Mouse (Mus musculus) stomach, embryonic 14.5 days (tissue): ENCODE measurements around the gene Ptprm. TPM values are rescaled to one million over a fixed set of nuclear protein-coding genes. Genes with fewer than 3 reads are reported as not detected.

ENCODE experiments used
- ATAC-seq: fragments of 200-750 bp; cut with Nextera tagmentation; 2 replicates; pipeline ENCODE4 v1.8.0; 2017; ENCODE audit warnings: low read depth, moderate TSS enrichment; ENCODE audit not compliant: insufficient number of reproducible peaks, insufficient read depth, low FRiP score
- H3K27ac ChIP-seq: fragments of 300-500 bp; sonication (generic); 2 replicates; pipeline ENCODE4 v1.5.1; 2014; ENCODE audit warnings: mild to moderate bottlenecking, low read length, moderate library complexity, mixed read lengths
- H3K27me3 ChIP-seq: fragments of 300-500 bp; sonication (generic); 2 replicates; pipeline ENCODE4 v1.6.1; 2014; ENCODE audit warnings: low read length, control low read depth, mixed read lengths; ENCODE audit not compliant: control insufficient read depth, insufficient read depth
- H3K36me3 ChIP-seq: fragments of 300-500 bp; sonication (generic); 2 replicates; pipeline ENCODE4 v1.6.1; 2014; ENCODE audit warnings: mild to moderate bottlenecking, control low read depth, low read length, moderate library complexity, mixed read lengths; ENCODE audit not compliant: control insufficient read depth, insufficient read depth
- H3K4me1 ChIP-seq: fragments of 300-500 bp; sonication (generic); 2 replicates; pipeline ENCODE4 v1.6.1; 2014; ENCODE audit warnings: low read length, control low read depth, mixed read lengths; ENCODE audit not compliant: control insufficient read depth, insufficient read depth
- H3K4me2 ChIP-seq: fragments of 300-500 bp; sonication (generic); replicated peaks from 2 replicates; pipeline ENCODE4 v1.6.1; 2014; ENCODE audit warnings: low read depth, low read length, control low read depth
- H3K4me3 ChIP-seq: fragments of 300-500 bp; sonication (generic); 2 replicates; pipeline ENCODE4 v1.5.1; 2014; ENCODE audit warnings: low read depth, low read length, control low read depth
- H3K9ac ChIP-seq: fragments of 300-500 bp; sonication (generic); replicated peaks from 2 replicates; pipeline ENCODE4 v1.6.1; 2014; ENCODE audit warnings: low read depth, mild to moderate bottlenecking, control low read depth, low read length, moderate library complexity, mixed read lengths
- H3K9me3 ChIP-seq: fragments of 300-500 bp; sonication (generic); 2 replicates; pipeline ENCODE4 v1.6.1; 2016; ENCODE audit warnings: low read depth, low read length, control low read depth; ENCODE audit not compliant: control insufficient read depth
- WGBS: fragments of 180-500 bp; shearing (Covaris S2); extraction: QIAGEN DNeasy Blood & Tissue Kit; methylation state at CpG from one replicate; pipeline ENCODE4 v1.1.7; 2014; 5-methylcytosine and 5-hydroxymethylcytosine counted together
- polyA plus RNA-seq: library from polyadenylated mRNA; unstranded; fragments of >200 nt; fragmentation: Nextera tagmentation; extraction: Ambion mirVana; gene quantifications from 2 replicates; pipeline ENCODE4 v1.2.1, GENCODE M21; 2014

Ptprm gene
- polyA plus RNA-seq, 1 experiment from 2014 or later, result 17.7 TPM

DNA sequence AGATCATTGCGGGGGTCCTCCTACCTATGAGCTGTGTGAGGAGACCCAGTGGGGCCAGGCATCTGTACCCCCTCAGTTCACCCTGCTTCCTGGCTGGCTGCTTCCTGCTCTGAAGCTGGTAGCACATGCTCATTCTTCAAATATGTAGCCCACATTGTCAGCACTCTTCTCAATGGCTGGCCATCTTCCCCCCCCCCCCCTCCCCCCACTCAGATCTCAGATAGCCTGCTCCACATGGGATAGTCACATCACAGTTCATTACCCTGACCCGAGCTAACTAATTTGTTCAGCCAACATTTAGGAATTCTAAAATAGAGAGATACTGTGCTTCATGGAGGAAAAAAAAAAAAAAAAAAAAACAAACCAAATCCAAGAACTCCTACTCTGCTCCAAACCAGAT is 679.6 kb downstream of the Ptprm start:
- Histone ChIP-seq H3K4me2 (no peak overlapping the region), H3K9me3 (no peaks in the 10 kb centered on the region), H3K36me3 (no peaks in the 10 kb centered on the region), H3K4me1 (no peaks in the 10 kb centered on the region), H3K4me3 (no peak overlapping the region), H3K27ac (no peak overlapping the region), H3K27me3 (no peaks in the 10 kb centered on the region), H3K9ac (no peak overlapping the region)
- WGBS, result 84% methylated on average over 2 of the region's 2 CpGs
- ATAC-seq, result no peak

DNA sequence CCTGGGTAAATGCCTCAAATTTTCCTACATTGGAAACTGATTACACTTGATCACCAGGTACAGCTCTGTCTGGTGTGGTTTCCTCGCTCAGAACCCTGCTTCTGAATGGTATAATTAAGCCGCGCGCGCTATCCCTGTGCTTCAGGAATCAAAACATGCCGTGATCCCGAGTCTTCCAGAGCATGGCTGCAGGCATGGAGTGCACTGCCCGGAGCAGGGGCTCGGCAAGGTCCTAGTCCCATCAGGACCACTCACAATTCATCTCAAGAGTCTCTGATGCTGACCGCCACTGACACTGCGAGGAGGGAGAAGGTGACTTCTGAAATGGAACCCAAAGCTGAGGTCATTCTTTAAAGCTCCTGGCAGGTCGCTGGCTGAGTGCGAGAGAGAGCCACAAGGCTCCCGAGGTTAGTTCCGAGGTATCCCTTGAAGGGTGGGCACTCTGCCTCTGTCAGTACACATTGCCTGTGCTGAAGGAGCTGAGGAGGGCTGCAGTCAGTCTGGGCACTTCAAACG is 682.5 kb downstream of the Ptprm start:
- Histone ChIP-seq H3K36me3 (no peaks in the 10 kb centered on the region), H3K27ac (no peak overlapping the region), H3K27me3 (no peaks in the 10 kb centered on the region), H3K4me2 (no peak overlapping the region), H3K9me3 (no peaks in the 10 kb centered on the region), H3K4me1 (no peaks in the 10 kb centered on the region), H3K4me3 (no peak overlapping the region), H3K9ac (no peak overlapping the region)
- WGBS, result 84% methylated on average over 16 of the region's 16 CpGs
- ATAC-seq, result no peak

DNA sequence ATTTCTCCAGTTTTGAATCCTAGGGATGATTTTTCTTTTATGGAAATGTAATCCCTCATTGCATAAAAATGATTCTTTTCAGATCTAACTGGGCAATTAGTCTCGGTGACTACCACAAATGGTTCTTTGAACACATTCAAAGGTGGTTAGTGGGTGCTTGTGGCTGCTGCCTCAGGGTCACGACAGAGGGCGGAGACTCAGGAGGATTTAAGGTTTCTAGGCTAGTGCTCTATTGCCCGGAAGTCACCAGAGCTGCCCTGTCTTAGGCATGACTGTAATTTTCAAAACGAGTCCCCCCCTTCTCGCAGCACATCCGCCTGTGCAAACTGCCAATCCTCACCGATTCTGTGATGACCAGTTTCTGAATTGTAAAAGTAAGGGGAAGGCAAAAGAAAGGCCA is 683.0 kb downstream of the Ptprm start:
- no peaks in the 10 kb centered on the region for H3K27me3 ChIP-seq
- no peak for ATAC-seq
- H3K27ac ChIP-seq, result no peak overlapping the region
- no peaks in the 10 kb centered on the region for H3K9me3 ChIP-seq
- no peaks in the 10 kb centered on the region for H3K4me1 ChIP-seq
- WGBS, result 77% methylated on average over 8 of the region's 8 CpGs
- H3K4me3 ChIP-seq, result no peak overlapping the region
- H3K4me2 ChIP-seq, result no peak overlapping the region
- no peaks in the 10 kb centered on the region for H3K36me3 ChIP-seq
- H3K9ac ChIP-seq, result no peak overlapping the region

DNA sequence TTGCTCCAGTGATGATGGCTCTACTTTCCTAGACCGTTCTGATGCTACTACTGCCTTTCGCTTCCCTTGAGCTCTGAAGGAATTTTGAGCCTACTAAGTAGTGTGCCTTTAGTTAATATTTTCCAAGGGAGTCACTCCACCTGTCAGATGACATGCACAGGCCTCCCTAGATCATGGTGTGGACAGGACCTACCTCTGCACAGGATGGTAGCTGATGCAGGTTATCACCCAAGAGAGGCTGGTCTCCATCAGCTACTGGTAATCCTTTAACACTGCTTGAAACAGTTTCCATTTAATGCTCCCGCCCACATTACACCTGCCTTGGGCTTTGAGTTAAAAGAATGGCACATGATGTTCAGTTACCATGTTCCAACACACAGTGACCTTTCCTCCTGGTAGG is 688.5 kb downstream of the Ptprm start:
- H3K9ac ChIP-seq, result no peak overlapping the region
- ATAC-seq, result no peak
- H3K4me1 ChIP-seq, result no peaks in the 10 kb centered on the region
- H3K9me3 ChIP-seq, result no peaks in the 10 kb centered on the region
- no peak overlapping the region for H3K4me3 ChIP-seq
- 85% methylated on average over 3 of the region's 3 CpGs for WGBS
- H3K27ac ChIP-seq, result no peak overlapping the region
- H3K27me3 ChIP-seq, result no peaks in the 10 kb centered on the region
- H3K4me2 ChIP-seq, result no peak overlapping the region
- H3K36me3 ChIP-seq, result no peaks in the 10 kb centered on the region

DNA sequence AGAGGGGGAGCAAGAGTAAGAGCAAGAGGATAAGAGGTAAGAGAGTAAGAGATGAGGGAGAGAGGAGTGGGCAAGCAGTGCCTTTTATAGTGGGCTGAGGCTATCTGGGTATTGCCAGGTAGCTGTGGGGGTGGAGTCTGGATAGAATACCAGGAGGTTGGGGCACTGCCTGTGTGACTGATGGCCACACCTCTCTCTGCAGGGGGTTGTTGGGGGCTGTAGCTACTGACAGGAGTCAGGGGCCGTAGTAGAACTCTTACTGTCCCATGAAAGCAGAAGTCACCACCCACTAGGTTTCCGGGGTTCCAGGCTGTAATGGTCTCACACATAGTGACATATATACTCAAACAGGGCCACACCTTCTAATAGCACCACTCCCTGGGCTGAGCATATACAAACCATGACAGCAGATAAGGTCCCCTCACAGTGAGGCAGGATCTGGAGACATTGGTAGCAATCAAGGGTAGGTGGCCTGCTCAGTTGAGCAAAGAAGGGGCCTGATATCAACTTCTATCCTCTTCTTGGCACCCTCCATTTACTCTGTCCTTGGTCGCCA is 689.0 kb downstream of the Ptprm start:
- H3K27ac ChIP-seq, result no peak overlapping the region
- no peak overlapping the region for H3K9ac ChIP-seq
- ATAC-seq, result peak; percentile 37; the same call in 1 of the 2 replicates
- H3K4me1 ChIP-seq, result no peaks in the 10 kb centered on the region
- no peaks in the 10 kb centered on the region for H3K9me3 ChIP-seq
- 75% methylated on average over 3 of the region's 3 CpGs for WGBS
- H3K36me3 ChIP-seq, result no peaks in the 10 kb centered on the region
- H3K27me3 ChIP-seq, result no peaks in the 10 kb centered on the region
- no peak overlapping the region for H3K4me2 ChIP-seq
- no peak overlapping the region for H3K4me3 ChIP-seq

DNA sequence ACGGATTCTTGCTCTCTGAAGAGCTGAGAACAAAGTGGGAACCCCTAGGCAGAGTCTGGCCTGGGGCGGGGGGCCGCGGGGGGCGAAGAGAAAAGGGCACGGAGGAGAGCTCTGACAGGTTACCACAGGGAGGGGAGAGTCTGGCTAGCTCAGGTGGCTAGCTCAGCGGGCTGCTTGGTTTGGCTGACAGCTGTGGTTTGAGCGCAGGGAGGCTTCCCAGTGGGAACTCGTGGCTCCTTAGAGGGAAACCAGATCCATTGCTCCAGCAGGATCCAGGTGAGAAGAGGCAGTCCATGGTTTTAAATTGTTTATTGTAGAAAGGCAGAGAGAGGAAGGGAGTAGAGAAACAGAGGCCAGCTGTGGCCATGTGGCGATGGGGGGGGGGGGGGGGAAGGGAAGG is 689.5 kb downstream of the Ptprm start:
- Histone ChIP-seq H3K4me1 (no peaks in the 10 kb centered on the region), H3K27ac (no peak overlapping the region), H3K27me3 (no peaks in the 10 kb centered on the region), H3K9ac (no peak overlapping the region), H3K4me3 (no peak overlapping the region), H3K36me3 (no peaks in the 10 kb centered on the region), H3K4me2 (no peak overlapping the region), H3K9me3 (no peaks in the 10 kb centered on the region)
- 59% methylated on average over 9 of the region's 10 CpGs for WGBS
- no peak for ATAC-seq

DNA sequence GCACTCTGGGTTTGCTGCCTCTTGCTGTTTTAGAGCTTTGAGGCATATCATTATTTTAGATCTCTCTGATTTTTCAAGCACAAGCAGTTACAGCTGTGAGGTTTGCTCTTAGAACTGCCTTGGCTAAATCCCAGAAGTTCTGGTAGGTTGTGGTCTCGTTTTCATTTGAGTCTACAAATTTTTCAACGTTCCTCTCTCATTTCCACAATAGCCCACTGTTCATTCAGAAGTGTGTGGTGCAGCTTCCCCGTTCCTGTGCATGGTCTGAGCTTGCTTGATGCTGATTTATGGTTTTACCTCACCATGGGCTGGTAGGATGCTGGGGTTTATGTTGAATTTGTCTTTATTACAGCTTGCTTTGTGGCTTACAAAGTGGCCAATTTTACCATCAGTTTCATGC is 695.0 kb downstream of the Ptprm start:
- no peak overlapping the region for H3K9ac ChIP-seq
- no peak overlapping the region for H3K4me2 ChIP-seq
- 44% methylated on average over 3 of the region's 3 CpGs for WGBS
- H3K4me1 ChIP-seq, result no peaks in the 10 kb centered on the region
- no peak for ATAC-seq
- H3K9me3 ChIP-seq, result no peaks in the 10 kb centered on the region
- H3K27me3 ChIP-seq, result no peaks in the 10 kb centered on the region
- H3K4me3 ChIP-seq, result no peak overlapping the region
- no peak overlapping the region for H3K27ac ChIP-seq
- no peaks in the 10 kb centered on the region for H3K36me3 ChIP-seq

DNA sequence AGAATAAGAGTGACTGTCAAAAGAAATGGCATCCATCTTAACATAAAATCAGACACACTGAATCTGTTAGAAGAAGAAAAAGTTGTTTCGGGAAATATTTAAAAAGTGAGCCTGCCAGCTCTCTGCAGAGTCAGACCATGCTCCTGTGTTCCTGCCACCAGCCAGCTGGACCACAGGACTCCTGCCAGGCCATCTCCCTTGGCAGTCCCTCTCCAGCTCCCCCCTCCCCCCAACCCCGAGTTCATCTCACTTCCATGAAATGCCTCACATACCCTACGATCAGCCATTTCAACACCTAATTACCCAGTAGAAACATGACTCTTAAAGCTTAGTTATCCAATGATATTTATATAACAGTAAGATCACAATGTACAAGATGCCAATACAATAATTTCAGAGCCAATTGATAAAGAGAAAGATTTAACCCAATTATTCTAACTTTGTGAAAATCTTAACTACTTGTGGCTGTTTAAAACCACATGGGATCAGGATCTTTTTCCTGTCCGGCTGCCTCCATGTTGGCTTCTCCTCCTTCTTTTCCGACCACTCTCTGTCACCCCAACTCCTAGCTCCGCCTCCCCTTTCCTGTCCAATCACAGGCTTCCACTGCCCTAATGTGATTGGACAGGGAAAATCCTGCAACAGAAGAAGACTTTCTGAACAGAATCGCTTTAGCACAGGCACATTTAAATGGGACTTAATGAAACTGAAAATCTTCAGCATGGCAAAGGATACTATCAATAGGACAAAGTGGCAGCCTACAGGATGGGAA is 716.1 kb downstream of the Ptprm start:
- Histone ChIP-seq H3K4me1 (no peaks in the 10 kb centered on the region), H3K9me3 (no peaks in the 10 kb centered on the region), H3K27me3 (no peaks in the 10 kb centered on the region), H3K9ac (no peak overlapping the region), H3K4me2 (no peak overlapping the region), H3K27ac (no peak overlapping the region), H3K4me3 (no peak overlapping the region), H3K36me3 (no peaks in the 10 kb centered on the region)
- 81% methylated on average over 7 of the region's 7 CpGs for WGBS
- ATAC-seq, result no peak
